Comparison of ENCODE assay signal across 19 mouse cellular contexts in genomic region chr16:73754302-73754701, GRCm38 (mm10).
DNase-seq lines count a peak whose midpoint lies in the region; ATAC-seq and TF ChIP-seq lines count a peak whose summit lies in the region.
"Had no signal": no experiment of that assay in that cellular context is flagged by ENCODE, and none has a peak within 500 bp of the region (broad histone marks: within the 10 kb centered on the region; RNA-seq: fewer than 3 reads in every experiment).

No protein-coding gene starts in this region.

- no peaks in the 10 kb centered on the region for H3K4me1 ChIP-seq in kidney, postnatal 0 days (replicated peaks; ENCODE audit: insufficient read depth, low read length)
- no peaks in the 10 kb centered on the region for H3K4me1 ChIP-seq in kidney, adult 2 months (ENCODE audit: control insufficient read depth, insufficient read depth, low read length)
- H3K4me1 ChIP-seq: heart, embryonic 13.5 days; hindbrain, embryonic 10.5 days; liver, embryonic 13.5 days; stomach, embryonic 15.5 days had no signal

- no peak overlapping the region for H3ac ChIP-seq in myocyte (ENCODE audit: control insufficient read depth, insufficient read length)

- H3K4me3 ChIP-seq in kidney, postnatal 0 days (replicated peaks; ENCODE audit: low read depth, low read length), result no peak overlapping the region
- no peak overlapping the region for H3K4me3 ChIP-seq in kidney, adult 2 months (ENCODE audit: insufficient read depth, low read depth, low read length)
- H3K4me3 ChIP-seq in myocyte, result no peak overlapping the region
- H3K4me3 ChIP-seq: forebrain, embryonic 12.5 days; heart, embryonic 13.5 days; hindbrain, embryonic 10.5 days; left cerebral cortex, adult 2 months; liver, embryonic 13.5 days; neural tube, embryonic 13.5 days; stomach, embryonic 15.5 days had no signal

- no peak for TF ChIP-seq CTCF in kidney, postnatal 0 days (IDR thresholded peaks at IDR 0.05; ENCODE audit: low read depth)
- no peak for TF ChIP-seq CTCF in kidney, adult 2 months (conservative IDR thresholded peaks at IDR 0.05; ENCODE audit: insufficient read depth, insufficient read length, low read depth, low read length)

- no peaks in the 10 kb centered on the region for H3K27me3 ChIP-seq in kidney, postnatal 0 days (ENCODE audit: insufficient read depth, low read length)
- no peaks in the 10 kb centered on the region for H3K27me3 ChIP-seq in kidney, adult 2 months (replicated peaks; ENCODE audit: control insufficient read depth, insufficient read depth, low read length)
- H3K27me3 ChIP-seq in myocyte (ENCODE audit: control insufficient read depth, insufficient read depth, insufficient read length), result no peaks in the 10 kb centered on the region
- H3K27me3 ChIP-seq: forebrain, embryonic 12.5 days; heart, embryonic 13.5 days; liver, embryonic 13.5 days; neural tube, embryonic 13.5 days; stomach, embryonic 15.5 days had no signal

- H3K4me2 ChIP-seq in kidney, postnatal 0 days (ENCODE audit: low read length), result no peak overlapping the region
- H3K4me2 ChIP-seq in myocyte (ENCODE audit: low read depth), result peak overlapping the region; percentile 14
- H3K4me2 ChIP-seq: forebrain, embryonic 12.5 days; heart, embryonic 13.5 days; liver, embryonic 13.5 days; neural tube, embryonic 13.5 days; stomach, embryonic 15.5 days had no signal

- no peaks in the 10 kb centered on the region for H3K9me3 ChIP-seq in kidney, postnatal 0 days (replicated peaks; ENCODE audit: low read length)
- H3K9me3 ChIP-seq: forebrain, embryonic 12.5 days; heart, embryonic 13.5 days; hindbrain, embryonic 10.5 days; liver, embryonic 13.5 days; neural tube, embryonic 13.5 days; stomach, embryonic 15.5 days had no signal

- no peak overlapping the region for H3K27ac ChIP-seq in kidney, postnatal 0 days
- no peak overlapping the region for H3K27ac ChIP-seq in kidney, adult 2 months (ENCODE audit: insufficient read depth, low read depth, low read length)
- H3K27ac ChIP-seq: forebrain, embryonic 12.5 days; heart, embryonic 13.5 days; hindbrain, embryonic 10.5 days; left cerebral cortex, adult 2 months; liver, embryonic 13.5 days; neural tube, embryonic 13.5 days; stomach, embryonic 15.5 days had no signal

- no peaks in the 10 kb centered on the region for H3K36me3 ChIP-seq in kidney, postnatal 0 days (ENCODE audit: insufficient read depth, low read length)
- no peaks in the 10 kb centered on the region for H3K36me3 ChIP-seq in kidney, adult 2 months (ENCODE audit: control insufficient read depth, insufficient read depth, low read length)
- H3K36me3 ChIP-seq in myocyte (ENCODE audit: control insufficient read depth, insufficient read depth), result no peaks in the 10 kb centered on the region
- H3K36me3 ChIP-seq: forebrain, embryonic 12.5 days; heart, embryonic 13.5 days; hindbrain, embryonic 10.5 days; liver, embryonic 13.5 days; neural tube, embryonic 13.5 days; stomach, embryonic 15.5 days had no signal

- DNase-seq in adrenal gland, adult 8-10 months, result peak; percentile 9
- DNase-seq in adrenal gland, postnatal 25 days, result no peak
- peak; percentile 61 for DNase-seq in kidney, postnatal 0 days (ENCODE audit: low spot score)
- DNase-seq in kidney, adult 2 months, result no peak
- peak; percentile 19 for DNase-seq in fat pad, adult 2 months (ENCODE audit: extremely low read depth, low read depth, low spot score)
- DNase-seq in right cerebral cortex, postnatal 14 days, result no peak
- no peak for DNase-seq in T-cell, adult 2 months (ENCODE audit: low spot score)
- DNase-seq: cerebellum, adult 11 months; gastrocnemius, postnatal 14 days; liver, embryonic 13.5 days; thymus, postnatal 14 days had no signal

- H3K9ac ChIP-seq in kidney, postnatal 0 days (ENCODE audit: low read depth, low read length), result no peak overlapping the region
- H3K9ac ChIP-seq: forebrain, embryonic 12.5 days; heart, embryonic 13.5 days; liver, embryonic 13.5 days; neural tube, embryonic 13.5 days; stomach, embryonic 15.5 days had no signal

- TF ChIP-seq POLR2A in kidney, adult 2 months (IDR thresholded peaks at IDR 0.05; ENCODE audit: low read depth, low read length), result no peak
- no peak for TF ChIP-seq POLR2A in myocyte (IDR thresholded peaks at IDR 0.05; ENCODE audit: insufficient read length, low read depth)

- no peaks in the 10 kb centered on the region for H3K79me2 ChIP-seq in myocyte (ENCODE audit: control insufficient read depth, insufficient read depth)

- 18% methylated on average over 5 of the region's 5 CpGs for WGBS in kidney, postnatal 0 days
- WGBS in kidney, adult 2 months, result 30% methylated on average over 5 of the region's 5 CpGs

- ATAC-seq in kidney, postnatal 0 days (replicated peaks; ENCODE audit: low FRiP score, low read depth), result no peak
- ATAC-seq: intestine, embryonic 16.5 days had no signal

TF ChIP-seq in myocyte, 11 proteins besides CTCF, POLR2A, EP300 and RAD21:
- TF ChIP-seq TCF3 (IDR thresholded peaks at IDR 0.05; ENCODE audit: insufficient read length, low read depth) (no peak), CEBPB (IDR thresholded peaks at IDR 0.05; ENCODE audit: insufficient read depth, poor library complexity, severe bottlenecking) (peak; percentile 50; the same call in 1 of the 2 replicates)

Comparison
In these comparisons a context has a peak if more than half of its experiments do, and no peak if none do; other contexts are left out.
1. DNase-seq: peak in adrenal gland, adult 8-10 months (single experiment), kidney, postnatal 0 days (single experiment) and fat pad, adult 2 months (single experiment); none in adrenal gland, postnatal 25 days (single experiment), kidney, adult 2 months (single experiment), right cerebral cortex, postnatal 14 days (single experiment) and T-cell, adult 2 months (single experiment).